Mouse (Mus musculus) stomach, postnatal 0 days (tissue): Measurements from ENCODE around the gene Dram1. TPM values are rescaled to one million over a fixed set of nuclear protein-coding genes. Genes with fewer than 3 reads are reported as not detected.

Experiments used
- ATAC-seq: fragments of 200-750 bp; cut with Nextera tagmentation; 2 replicates; pipeline ENCODE4 v1.8.0; 2017; ENCODE audit not compliant: low FRiP score, low TSS enrichment
- DNase-seq: peaks from one replicate; pipeline ENCODE4 v3.0.0-alpha.2; 2016; ENCODE audit warnings: low spot score
- H3K27ac ChIP-seq: fragments of 300-500 bp; sonication (generic); replicated peaks from 2 replicates; pipeline ENCODE4 v1.5.1; 2014; ENCODE audit warnings: mild to moderate bottlenecking, control low read depth
- H3K27me3 ChIP-seq: fragments of 300-500 bp; sonication (generic); 2 replicates; pipeline ENCODE4 v1.6.1; 2014; ENCODE audit warnings: low read length; ENCODE audit not compliant: control insufficient read depth, insufficient read depth
- H3K36me3 ChIP-seq: fragments of 300-500 bp; sonication (generic); 2 replicates; pipeline ENCODE4 v1.6.1; 2014; ENCODE audit warnings: low read length, mixed read lengths; ENCODE audit not compliant: control insufficient read depth, insufficient read depth
- H3K4me1 ChIP-seq: fragments of 300-500 bp; sonication (generic); replicated peaks from 2 replicates; pipeline ENCODE4 v1.6.1; 2014; ENCODE audit warnings: antibody characterized with exemption; ENCODE audit not compliant: control insufficient read depth, insufficient read depth
- H3K4me2 ChIP-seq: fragments of 300-500 bp; sonication (generic); replicated peaks from 2 replicates; pipeline ENCODE4 v1.6.1; 2014; ENCODE audit warnings: low read depth, mild to moderate bottlenecking, control low read depth, moderate library complexity
- H3K4me3 ChIP-seq: fragments of 300-500 bp; sonication (generic); 2 replicates; pipeline ENCODE4 v1.5.1; 2014; ENCODE audit warnings: low read depth, low read length, control low read depth
- H3K9ac ChIP-seq: fragments of 300-500 bp; sonication (generic); 2 replicates; pipeline ENCODE4 v1.6.1; 2014; ENCODE audit warnings: mild to moderate bottlenecking, low read length, control low read depth, mixed read lengths
- H3K9me3 ChIP-seq: fragments of 300-500 bp; sonication (generic); 2 replicates; pipeline ENCODE4 v1.6.1; 2016; ENCODE audit warnings: low read length; ENCODE audit not compliant: control insufficient read depth
- CTCF ChIP-seq: IDR thresholded peaks from 2 replicates; pipeline ENCODE4 v1.5.1; 2016; ENCODE audit warnings: antibody characterized with exemption, low read depth, mild to moderate bottlenecking, moderate library complexity
- EP300 ChIP-seq: optimal IDR thresholded peaks from 2 replicates; pipeline ENCODE3; 2016; ENCODE audit warnings: antibody characterized with exemption
- WGBS: fragments of 180-500 bp; shearing (Covaris S2); extraction: QIAGEN DNeasy Blood & Tissue Kit; methylation state at CpG from one replicate; pipeline ENCODE4 v1.1.7; 2014; 5-methylcytosine and 5-hydroxymethylcytosine counted together
- polyA plus RNA-seq: library from polyadenylated mRNA; unstranded; fragments of >200 nt; fragmentation: Nextera tagmentation; extraction: Ambion mirVana; gene quantifications from 2 replicates; pipeline ENCODE4 v1.2.1, GENCODE M21; 2015

The Dram1 gene
- polyA plus RNA-seq, 1 experiment from 2014 or later, result 2.8 TPM

DNA sequence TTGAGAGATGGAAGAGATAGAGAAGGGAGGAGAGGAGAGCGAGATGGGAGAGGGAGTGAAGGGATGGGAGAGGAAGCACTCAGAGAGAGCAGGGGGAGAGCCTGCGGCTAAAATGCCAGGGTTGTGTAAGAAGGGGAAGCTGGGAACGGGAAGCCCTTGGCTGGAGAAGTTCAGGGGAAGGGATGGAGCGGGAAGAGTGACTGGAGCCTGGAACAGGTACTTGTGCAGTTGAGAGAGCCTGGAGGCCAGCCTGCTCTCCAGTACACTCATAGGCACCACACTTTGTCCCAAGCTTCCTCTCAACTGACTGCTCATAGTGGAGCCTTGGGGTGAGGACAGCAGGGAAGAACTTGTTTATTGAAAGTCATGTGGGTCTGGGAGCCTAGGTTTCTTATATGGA is 4.6 kb upstream of the Dram1 start:
- Histone ChIP-seq H3K9me3 (no peaks in the 10 kb centered on the region), H3K36me3 (no peaks in the 10 kb centered on the region), H3K4me3 (no peak overlapping the region), H3K9ac (no peak overlapping the region), H3K4me1 (peaks cover 3% of the 10 kb centered on the region; the same call in 1 of the 2 replicates), H3K27ac (no peak overlapping the region), H3K27me3 (no peaks in the 10 kb centered on the region), H3K4me2 (no peak overlapping the region)
- ATAC-seq, result no peak
- no peak for TF ChIP-seq EP300
- TF ChIP-seq CTCF, result no peak
- no peak for DNase-seq
- 76% methylated on average over 4 of the region's 4 CpGs for WGBS

- H3K9me3 ChIP-seq, result no peaks in the 10 kb centered on the region
- no peaks in the 10 kb centered on the region for H3K36me3 ChIP-seq
- no peak overlapping the region for H3K4me3 ChIP-seq
- ATAC-seq, result no peak
- no peak overlapping the region for H3K4me2 ChIP-seq
- H3K27me3 ChIP-seq, result no peaks in the 10 kb centered on the region
- H3K9ac ChIP-seq, result no peak overlapping the region
- whole genome bisulfite sequencing, result 52% methylated on average over 6 of the region's 6 CpGs
- no peak for TF ChIP-seq EP300
- H3K27ac ChIP-seq, result no peak overlapping the region
- no peak for DNase-seq
- H3K4me1 ChIP-seq, result peaks cover 3% of the 10 kb centered on the region; the same call in 1 of the 2 replicates
Observed at GRCm38 (mm10) chr10:88382009-88382408, 3.1 kb upstream of the Dram1 start.

- H3K4me1 ChIP-seq, result peaks cover 3% of the 10 kb centered on the region; the same call in 1 of the 2 replicates
- H3K9ac ChIP-seq, result no peak overlapping the region
- no peak overlapping the region for H3K4me3 ChIP-seq
- H3K4me2 ChIP-seq, result no peak overlapping the region
- ATAC-seq, result no peak
- no peaks in the 10 kb centered on the region for H3K36me3 ChIP-seq
- H3K9me3 ChIP-seq, result no peaks in the 10 kb centered on the region
- no peak for DNase-seq
- H3K27ac ChIP-seq, result no peak overlapping the region
- no peak for TF ChIP-seq CTCF
- TF ChIP-seq EP300, result no peak
- WGBS, result 84% methylated on average over 4 of the region's 4 CpGs
- H3K27me3 ChIP-seq, result no peaks in the 10 kb centered on the region
Observed at GRCm38 (mm10) chr10:88381286-88381685, 2.4 kb upstream of the Dram1 start.

DNA sequence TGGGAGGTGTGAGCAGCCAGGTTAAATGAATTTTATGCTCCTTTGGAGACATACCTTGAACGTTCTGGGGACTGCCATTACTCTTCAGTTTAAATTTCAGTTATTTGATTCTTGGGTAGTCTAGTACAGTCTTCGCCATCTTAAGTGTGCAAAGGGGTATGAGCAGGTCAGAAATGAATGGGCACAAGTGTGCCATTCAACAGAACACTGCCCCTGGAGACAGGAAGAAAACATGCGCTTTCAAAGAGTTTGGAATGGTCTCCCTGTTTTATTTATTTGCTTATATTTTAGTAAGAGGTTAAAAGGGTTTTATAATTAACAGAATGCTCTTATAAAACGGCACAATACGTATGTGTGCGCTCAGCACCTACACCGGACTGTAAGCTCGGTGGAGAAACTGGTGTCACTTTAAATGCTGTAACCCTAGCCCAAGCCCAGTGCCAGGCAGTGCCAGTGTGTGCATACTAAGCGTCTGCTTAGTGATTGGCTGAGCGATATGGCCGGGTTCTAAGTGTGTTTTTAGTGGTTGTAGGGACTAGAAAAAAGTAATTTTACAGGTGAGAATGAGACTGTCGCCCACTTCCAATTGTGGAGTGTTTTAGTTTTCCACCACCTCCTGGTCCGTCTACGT is 1.7 kb upstream of the Dram1 start:
- H3K9ac ChIP-seq, result no peak overlapping the region
- H3K27me3 ChIP-seq, result no peaks in the 10 kb centered on the region
- no peak overlapping the region for H3K27ac ChIP-seq
- no peaks in the 10 kb centered on the region for H3K36me3 ChIP-seq
- WGBS, result 53% methylated on average over 14 of the region's 14 CpGs
- H3K9me3 ChIP-seq, result no peaks in the 10 kb centered on the region
- peaks cover 3% of the 10 kb centered on the region; the same call in 1 of the 2 replicates for H3K4me1 ChIP-seq
- H3K4me2 ChIP-seq, result peak overlapping the region; percentile 92
- DNase-seq (peak; percentile 34), ATAC-seq (no peak)
- TF ChIP-seq EP300 (no peak), CTCF (no peak)
- H3K4me3 ChIP-seq, result peak overlapping the region; percentile 75; the same call in 1 of the 2 replicates

GRCm38 (mm10) chr10:88380002-88380401 is 1.1 kb upstream of the Dram1 start:
- Histone ChIP-seq H3K4me2 (peak overlapping the region; percentile 92), H3K4me1 (peaks cover 3% of the 10 kb centered on the region; the same call in 1 of the 2 replicates), H3K9ac (peak overlapping the region; percentile 72; the same call in 1 of the 2 replicates), H3K36me3 (no peaks in the 10 kb centered on the region), H3K27ac (0 out of 2 replicates have a peak overlapping the region, but pooled peaks have one; percentile 74), H3K4me3 (peak overlapping the region; percentile 75), H3K27me3 (no peaks in the 10 kb centered on the region), H3K9me3 (no peaks in the 10 kb centered on the region)
- TF ChIP-seq EP300 (no peak), CTCF (no peak)
- 2% methylated on average over 11 of the region's 11 CpGs for WGBS
- ATAC-seq (peak; percentile 54), DNase-seq (peak; percentile 55)

DNA sequence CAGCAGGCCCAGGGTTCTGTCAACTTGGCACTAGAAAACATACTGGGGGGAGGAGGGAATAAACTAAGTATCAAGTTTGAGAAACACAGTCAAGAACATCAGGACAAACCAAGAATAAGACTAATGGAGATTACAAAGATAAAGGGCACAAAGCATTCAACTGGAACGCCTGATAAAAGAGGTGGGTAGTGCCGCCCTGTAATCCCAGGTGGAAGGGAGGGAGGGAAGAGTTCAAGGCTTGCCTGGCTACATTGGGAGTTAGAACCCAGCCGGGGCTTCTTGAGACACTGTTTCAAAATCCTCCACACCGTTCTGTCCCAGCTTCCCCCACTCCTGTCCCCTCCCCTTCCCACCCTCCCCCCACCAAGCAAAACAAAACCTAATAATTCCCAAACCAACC is 1.2 kb downstream of the Dram1 start:
- WGBS, result 77% methylated on average over 4 of the region's 4 CpGs
- no peaks in the 10 kb centered on the region for H3K9me3 ChIP-seq
- DNase-seq, result no peak
- no peak overlapping the region for H3K4me2 ChIP-seq
- H3K27me3 ChIP-seq, result no peaks in the 10 kb centered on the region
- no peaks in the 10 kb centered on the region for H3K36me3 ChIP-seq
- H3K9ac ChIP-seq, result no peak overlapping the region
- no peak overlapping the region for H3K27ac ChIP-seq
- no peak overlapping the region for H3K4me3 ChIP-seq
- no peak for ATAC-seq
- H3K4me1 ChIP-seq, result peaks cover 3% of the 10 kb centered on the region; the same call in 1 of the 2 replicates
- TF ChIP-seq EP300, result no peak
- TF ChIP-seq CTCF, result no peak
